Mouse (Mus musculus) lung, postnatal 36 days (tissue): ENCODE data around the gene Cd46.
A peak's percentile ranks its signal among the peaks of the same experiment; 100 is the strongest.

ENCODE experiments used
- DNase-seq: peaks from one replicate; pipeline ENCODE4 v3.0.0; 2022; ENCODE audit warnings: mixed read lengths

Cd46 gene

GRCm38 (mm10) chr1:195092220-195092720 is at the start of gene Cd46:
Gene Cd46, minus strand, starts transcription at chr1:195092249.
- peak; percentile 90 for DNase-seq

GRCm38 (mm10) chr1:195132070-195132469 is 40.0 kb upstream of the Cd46 start:
- DNase-seq = peak; percentile 14

GRCm38 (mm10) chr1:195131675-195132015 is 39.6 kb upstream of the Cd46 start:
- no peak for DNase-seq

- DNase-seq = peak; percentile 94
Measured at GRCm38 (mm10) chr1:195130953-195131674, 39.1 kb upstream of the Cd46 start, which contains the start of gene Cr1l. Gene Cr1l, minus strand, starts transcription at chr1:195131586.

GRCm38 (mm10) chr1:195130479-195130878 is 38.4 kb upstream of the Cd46 start:
- DNase-seq = no peak

GRCm38 (mm10) chr1:195129867-195130266 is 37.8 kb upstream of the Cd46 start:
- DNase-seq = no peak

- no peak for DNase-seq
Measured at GRCm38 (mm10) chr1:195114414-195114813, 22.4 kb upstream of the Cd46 start.

- no peak for DNase-seq
Measured at GRCm38 (mm10) chr1:195113621-195114020, 21.6 kb upstream of the Cd46 start.

GRCm38 (mm10) chr1:195100693-195101092 is 8.6 kb upstream of the Cd46 start:
- DNase-seq = no peak

GRCm38 (mm10) chr1:195098004-195098403 is 6.0 kb upstream of the Cd46 start:
- DNase-seq = no peak

- no peak for DNase-seq
Measured at GRCm38 (mm10) chr1:195091699-195092219, 290 bp downstream of the Cd46 start.

GRCm38 (mm10) chr1:195082142-195082541 is 9.9 kb downstream of the Cd46 start:
- DNase-seq = no peak

- peak; percentile 81 for DNase-seq
Measured at GRCm38 (mm10) chr1:195040437-195040836, 51.6 kb downstream of the Cd46 start.

- no peak for DNase-seq
Measured at GRCm38 (mm10) chr1:195038386-195038785, 53.7 kb downstream of the Cd46 start.

GRCm38 (mm10) chr1:195037985-195038384 is 54.1 kb downstream of the Cd46 start:
- no peak for DNase-seq

- DNase-seq = no peak
Measured at GRCm38 (mm10) chr1:195037483-195037882, 54.6 kb downstream of the Cd46 start.

GRCm38 (mm10) chr1:195033941-195034340 is 58.1 kb downstream of the Cd46 start:
- peak; percentile 52 for DNase-seq

- no peak for DNase-seq
Measured at GRCm38 (mm10) chr1:195032738-195033137, 59.3 kb downstream of the Cd46 start.

GRCm38 (mm10) chr1:195031786-195032185 is 60.3 kb downstream of the Cd46 start:
- no peak for DNase-seq

GRCm38 (mm10) chr1:195027507-195027906 is 64.5 kb downstream of the Cd46 start:
- no peak for DNase-seq

- DNase-seq = no peak
Measured at GRCm38 (mm10) chr1:195023848-195024247, 68.2 kb downstream of the Cd46 start.

- DNase-seq = no peak
Measured at GRCm38 (mm10) chr1:195021831-195022230, 70.2 kb downstream of the Cd46 start.

GRCm38 (mm10) chr1:195019062-195019600 is 72.9 kb downstream of the Cd46 start:
- no peak for DNase-seq
